Mouse (Mus musculus): ENCODE measurements around the gene Nans. TPM values are rescaled to one million over a fixed set of nuclear protein-coding genes. Genes with fewer than 3 reads are reported as not detected.
A peak's percentile ranks its signal among the peaks of the same experiment; 100 is the strongest.

Nans gene
- polyA plus RNA-seq, 1 experiment from 2014 or later, result 59.7 TPM

- H3K27me3 ChIP-seq (ENCODE audit: control insufficient read depth, insufficient read depth, low read length), result no peaks in the 10 kb centered on the region
- H3K9ac ChIP-seq, result no peak overlapping the region
- no peaks in the 10 kb centered on the region for H3K9me3 ChIP-seq (ENCODE audit: control insufficient read depth, low read length)
- H3K4me3 ChIP-seq (replicated peaks; ENCODE audit: low read length), result no peak overlapping the region
- WGBS, result 88% methylated on average over 3 of the region's 3 CpGs
- DNase-seq (ENCODE audit: low spot score) (no peak), ATAC-seq (ENCODE audit: low FRiP score) (no peak)
- H3K27ac ChIP-seq, result no peak overlapping the region
- no peak overlapping the region for H3K4me2 ChIP-seq (replicated peaks)
- peaks cover 80% of the 10 kb centered on the region for H3K36me3 ChIP-seq (replicated peaks; ENCODE audit: control insufficient read depth, insufficient read depth)
- H3K4me1 ChIP-seq (replicated peaks; ENCODE audit: control insufficient read depth, insufficient read depth, low read length), result no peaks in the 10 kb centered on the region
Measured at GRCm38 (mm10) chr4:46465740-46466139, 23.3 kb upstream of the Nans start.

GRCm38 (mm10) chr4:46475101-46475500 lies 13.9 kb upstream of the Nans start:
- Histone ChIP-seq H3K4me1 (replicated peaks; ENCODE audit: control insufficient read depth, insufficient read depth, low read length) (no peaks in the 10 kb centered on the region), H3K27ac (no peak overlapping the region), H3K4me2 (replicated peaks) (no peak overlapping the region), H3K36me3 (replicated peaks; ENCODE audit: control insufficient read depth, insufficient read depth) (peaks cover 43% of the 10 kb centered on the region), H3K4me3 (replicated peaks; ENCODE audit: low read length) (no peak overlapping the region), H3K9ac (no peak overlapping the region), H3K27me3 (ENCODE audit: control insufficient read depth, insufficient read depth, low read length) (no peaks in the 10 kb centered on the region), H3K9me3 (ENCODE audit: control insufficient read depth, low read length) (no peaks in the 10 kb centered on the region)
- 91% methylated on average over 5 of the region's 5 CpGs for WGBS
- no peak for ATAC-seq (ENCODE audit: low FRiP score)
- DNase-seq (ENCODE audit: low spot score), result no peak

- H3K4me2 ChIP-seq (replicated peaks), result no peak overlapping the region
- H3K27ac ChIP-seq, result no peak overlapping the region
- H3K4me1 ChIP-seq (replicated peaks; ENCODE audit: control insufficient read depth, insufficient read depth, low read length), result no peaks in the 10 kb centered on the region
- no peak for DNase-seq (ENCODE audit: low spot score)
- 93% methylated on average over 2 of the region's 2 CpGs for WGBS
- peaks cover 8% of the 10 kb centered on the region for H3K36me3 ChIP-seq (replicated peaks; ENCODE audit: control insufficient read depth, insufficient read depth)
- no peak for ATAC-seq (ENCODE audit: low FRiP score)
- no peak overlapping the region for H3K4me3 ChIP-seq (replicated peaks; ENCODE audit: low read length)
- no peak overlapping the region for H3K9ac ChIP-seq
- H3K9me3 ChIP-seq (ENCODE audit: control insufficient read depth, low read length), result no peaks in the 10 kb centered on the region
- H3K27me3 ChIP-seq (ENCODE audit: control insufficient read depth, insufficient read depth, low read length), result no peaks in the 10 kb centered on the region
Measured at GRCm38 (mm10) chr4:46479081-46479480, 10.0 kb upstream of the Nans start.

GRCm38 (mm10) chr4:46485696-46486417 lies 3.2 kb upstream of the Nans start:
- Histone ChIP-seq H3K36me3 (replicated peaks; ENCODE audit: control insufficient read depth, insufficient read depth) (no peaks in the 10 kb centered on the region), H3K27me3 (ENCODE audit: control insufficient read depth, insufficient read depth, low read length) (no peaks in the 10 kb centered on the region), H3K27ac (no peak overlapping the region), H3K4me3 (replicated peaks; ENCODE audit: low read length) (no peak overlapping the region), H3K9me3 (ENCODE audit: control insufficient read depth, low read length) (no peaks in the 10 kb centered on the region), H3K9ac (no peak overlapping the region), H3K4me2 (replicated peaks) (no peak overlapping the region), H3K4me1 (replicated peaks; ENCODE audit: control insufficient read depth, insufficient read depth, low read length) (0 out of 2 replicates have a peak, but pooled peaks cover 4% of the 10 kb centered on the region)
- 60% methylated on average over 14 of the region's 14 CpGs for WGBS
- DNase-seq (ENCODE audit: low spot score) (no peak), ATAC-seq (ENCODE audit: low FRiP score) (no peak)

GRCm38 (mm10) chr4:46487348-46487747 lies 1.7 kb upstream of the Nans start:
- ATAC-seq (ENCODE audit: low FRiP score) (no peak), DNase-seq (ENCODE audit: low spot score) (no peak)
- Histone ChIP-seq H3K4me1 (replicated peaks; ENCODE audit: control insufficient read depth, insufficient read depth, low read length) (0 out of 2 replicates have a peak, but pooled peaks cover 4% of the 10 kb centered on the region), H3K36me3 (replicated peaks; ENCODE audit: control insufficient read depth, insufficient read depth) (no peaks in the 10 kb centered on the region), H3K4me3 (replicated peaks; ENCODE audit: low read length) (no peak overlapping the region), H3K9me3 (ENCODE audit: control insufficient read depth, low read length) (no peaks in the 10 kb centered on the region), H3K27ac (no peak overlapping the region), H3K9ac (no peak overlapping the region), H3K4me2 (replicated peaks) (no peak overlapping the region), H3K27me3 (ENCODE audit: control insufficient read depth, insufficient read depth, low read length) (no peaks in the 10 kb centered on the region)
- 92% methylated on average over 5 of the region's 5 CpGs for WGBS

- H3K4me1 ChIP-seq (replicated peaks; ENCODE audit: control insufficient read depth, insufficient read depth, low read length), result 0 out of 2 replicates have a peak, but pooled peaks cover 4% of the 10 kb centered on the region
Measured at GRCm38 (mm10) chr4:46493071-46493470, 4.0 kb downstream of the Nans start.

GRCm38 (mm10) chr4:46495543-46495942 lies 6.5 kb downstream of the Nans start:
- H3K9ac ChIP-seq, result no peak overlapping the region
- no peak overlapping the region for H3K4me2 ChIP-seq (replicated peaks)
- H3K4me3 ChIP-seq (replicated peaks; ENCODE audit: low read length), result no peak overlapping the region
- peaks cover 42% of the 10 kb centered on the region for H3K36me3 ChIP-seq (replicated peaks; ENCODE audit: control insufficient read depth, insufficient read depth)
- no peaks in the 10 kb centered on the region for H3K27me3 ChIP-seq (ENCODE audit: control insufficient read depth, insufficient read depth, low read length)
- no peak for DNase-seq (ENCODE audit: low spot score)
- 94% methylated on average over 12 of the region's 12 CpGs for WGBS
- no peak for ATAC-seq (ENCODE audit: low FRiP score)
- H3K4me1 ChIP-seq (replicated peaks; ENCODE audit: control insufficient read depth, insufficient read depth, low read length), result no peaks in the 10 kb centered on the region
- H3K9me3 ChIP-seq (ENCODE audit: control insufficient read depth, low read length), result no peaks in the 10 kb centered on the region
- H3K27ac ChIP-seq, result no peak overlapping the region

More at GRCm38 (mm10) chr4:46493071-46493470, 4.0 kb downstream of the Nans start:
- WGBS, result 97% methylated on average over 6 of the region's 6 CpGs
- Histone ChIP-seq H3K4me3 (replicated peaks; ENCODE audit: low read length) (no peak overlapping the region), H3K4me2 (replicated peaks) (no peak overlapping the region), H3K9ac (no peak overlapping the region), H3K9me3 (ENCODE audit: control insufficient read depth, low read length) (no peaks in the 10 kb centered on the region), H3K27ac (no peak overlapping the region), H3K36me3 (replicated peaks; ENCODE audit: control insufficient read depth, insufficient read depth) (peaks cover 32% of the 10 kb centered on the region), H3K27me3 (ENCODE audit: control insufficient read depth, insufficient read depth, low read length) (no peaks in the 10 kb centered on the region)
- ATAC-seq (ENCODE audit: low FRiP score) (no peak), DNase-seq (ENCODE audit: low spot score) (no peak)

GRCm38 (mm10) chr4:46497286-46497892 lies 8.3 kb downstream of the Nans start:
- peaks cover 58% of the 10 kb centered on the region for H3K36me3 ChIP-seq (replicated peaks; ENCODE audit: control insufficient read depth, insufficient read depth)

GRCm38 (mm10) chr4:46498511-46498910 lies 9.5 kb downstream of the Nans start:
- no peak overlapping the region for H3K4me3 ChIP-seq (replicated peaks; ENCODE audit: low read length)
- ATAC-seq (ENCODE audit: low FRiP score) (no peak), DNase-seq (ENCODE audit: low spot score) (no peak)
- WGBS, result 46% methylated on average over 3 of the region's 3 CpGs
- no peak overlapping the region for H3K4me2 ChIP-seq (replicated peaks)
- no peaks in the 10 kb centered on the region for H3K4me1 ChIP-seq (replicated peaks; ENCODE audit: control insufficient read depth, insufficient read depth, low read length)
- peaks cover 55% of the 10 kb centered on the region for H3K36me3 ChIP-seq (replicated peaks; ENCODE audit: control insufficient read depth, insufficient read depth)
- H3K9me3 ChIP-seq (ENCODE audit: control insufficient read depth, low read length), result no peaks in the 10 kb centered on the region
- no peak overlapping the region for H3K27ac ChIP-seq
- no peak overlapping the region for H3K9ac ChIP-seq
- no peaks in the 10 kb centered on the region for H3K27me3 ChIP-seq (ENCODE audit: control insufficient read depth, insufficient read depth, low read length)

More at GRCm38 (mm10) chr4:46497286-46497892, 8.3 kb downstream of the Nans start:
- Histone ChIP-seq H3K4me3 (replicated peaks; ENCODE audit: low read length) (no peak overlapping the region), H3K9ac (no peak overlapping the region), H3K9me3 (ENCODE audit: control insufficient read depth, low read length) (no peaks in the 10 kb centered on the region), H3K27me3 (ENCODE audit: control insufficient read depth, insufficient read depth, low read length) (no peaks in the 10 kb centered on the region), H3K4me2 (replicated peaks) (no peak overlapping the region), H3K27ac (no peak overlapping the region), H3K4me1 (replicated peaks; ENCODE audit: control insufficient read depth, insufficient read depth, low read length) (no peaks in the 10 kb centered on the region)
- WGBS, result 38% methylated on average over 4 of the region's 4 CpGs
- ATAC-seq (ENCODE audit: low FRiP score) (peak; percentile 24; the same call in 1 of the 2 replicates), DNase-seq (ENCODE audit: low spot score) (peak; percentile 76)
